Mouse (Mus musculus): ENCODE results near the gene A330070K13Rik.

DNA sequence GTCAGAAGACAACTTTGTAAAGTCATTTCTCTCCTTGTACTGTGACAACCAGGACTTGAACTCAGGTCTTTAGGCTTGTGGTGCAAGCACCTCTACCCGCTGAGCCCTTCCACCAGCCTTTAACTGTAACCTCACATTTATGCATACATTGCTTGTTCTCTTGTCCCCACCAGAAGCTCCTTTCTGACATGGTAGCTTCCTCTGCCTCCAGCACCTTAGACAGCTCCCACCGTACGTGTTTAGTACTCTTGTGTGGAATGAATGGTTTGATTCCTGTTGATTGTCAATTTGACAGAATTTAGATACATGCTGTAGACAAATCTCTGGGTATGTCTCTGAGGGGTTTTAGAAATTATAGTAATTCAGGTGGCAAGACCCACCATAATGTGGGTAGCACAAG lies 20.7 kb downstream of the A330070K13Rik start:
- TF ChIP-seq POLR2A (IDR thresholded peaks at IDR 0.05; ENCODE audit: low read depth, low read length), result no peak
- no peak for TF ChIP-seq CTCF (IDR thresholded peaks at IDR 0.05; ENCODE audit: extremely low read depth, insufficient read length, insufficient replicate concordance, low read depth, low read length)
